Mouse (Mus musculus): Measurements from ENCODE around the gene Psmb11. TPM values are rescaled to one million over a fixed set of nuclear protein-coding genes. Genes with fewer than 3 reads are reported as not detected.
"Not testable (repeated sequence)": the region's sequence is repeated elsewhere in the genome, so short reads cannot be mapped to it uniquely, and the experiment has no call there.

Gene Psmb11
- polyA plus RNA-seq, 1 experiment from 2014 or later = not detected

DNA sequence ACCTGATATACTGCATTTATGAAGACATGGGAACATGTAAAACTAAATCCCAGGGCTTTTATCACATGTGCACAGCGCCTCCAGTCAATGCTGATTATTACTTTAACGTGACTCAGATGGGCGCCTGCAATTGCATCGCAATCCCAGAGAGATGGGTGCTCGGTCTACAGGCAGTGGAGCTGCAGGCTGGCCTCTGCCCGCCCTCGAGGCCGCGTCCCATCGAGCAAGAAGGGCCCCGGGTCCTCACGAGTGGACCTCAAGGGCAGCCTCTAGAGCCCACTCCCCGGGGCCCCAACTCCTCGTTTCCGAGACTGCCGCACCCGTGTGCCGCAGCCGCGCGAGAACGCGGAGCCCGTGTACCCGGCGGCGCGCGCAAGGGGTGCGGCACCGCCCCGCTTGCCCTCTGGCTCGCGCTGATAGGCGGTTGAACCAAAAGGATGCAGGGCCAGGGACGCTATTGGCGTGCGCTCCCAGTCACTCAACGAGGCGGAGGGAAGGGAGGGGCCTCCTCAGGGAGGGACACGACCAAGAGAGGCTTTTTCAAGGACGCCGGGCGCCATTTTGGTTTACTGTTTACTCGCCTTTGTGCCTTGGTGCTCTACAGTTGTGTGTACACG is 18.1 kb upstream of the Psmb11 start:
- peak; percentile 99 for DNase-seq

GRCm38 (mm10) chr14:54603686-54604085 is 17.5 kb upstream of the Psmb11 start:
- no peaks in the 10 kb centered on the region for H3K36me3 ChIP-seq (ENCODE audit: insufficient read depth)
- H3K4me2 ChIP-seq = peak overlapping the region; percentile 66
- peaks cover 10% of the 10 kb centered on the region for H3K4me1 ChIP-seq (ENCODE audit: insufficient read depth)
- no peaks in the 10 kb centered on the region for H3K9me3 ChIP-seq (ENCODE audit: low read depth, low read length)
- 75% methylated on average over 8 of the region's 8 CpGs for WGBS
- H3K9ac ChIP-seq = no peak overlapping the region
- no peaks in the 10 kb centered on the region for H3K27me3 ChIP-seq (ENCODE audit: insufficient read depth, low read length)
- DNase-seq (no peak), ATAC-seq (ENCODE audit: insufficient read depth) (no peak)
- TF ChIP-seq CTCF (IDR thresholded peaks at IDR 0.05; ENCODE audit: low read depth) = no peak
- H3K4me3 ChIP-seq (ENCODE audit: low read depth, low read length) = peak overlapping the region; percentile 66
- H3K27ac ChIP-seq (ENCODE audit: low read depth) = peak overlapping the region; percentile 95

More for the DNA sequence above, 18.1 kb upstream of the Psmb11 start:
- under 1% methylated on average over 46 of the region's 46 CpGs for WGBS
- H3K9ac ChIP-seq = peak overlapping the region; percentile 86
- H3K36me3 ChIP-seq (ENCODE audit: insufficient read depth) = no peaks in the 10 kb centered on the region
- TF ChIP-seq CTCF (IDR thresholded peaks at IDR 0.05; ENCODE audit: low read depth) = no peak
- H3K4me1 ChIP-seq (ENCODE audit: insufficient read depth) = peaks cover 10% of the 10 kb centered on the region
- no peaks in the 10 kb centered on the region for H3K9me3 ChIP-seq (ENCODE audit: low read depth, low read length)
- peak; percentile 99 for ATAC-seq (ENCODE audit: insufficient read depth)
- H3K27ac ChIP-seq (ENCODE audit: low read depth) = peak overlapping the region; percentile 95
- peak overlapping the region; percentile 66 for H3K4me2 ChIP-seq
- peak overlapping the region; percentile 66 for H3K4me3 ChIP-seq (ENCODE audit: low read depth, low read length)
- no peaks in the 10 kb centered on the region for H3K27me3 ChIP-seq (ENCODE audit: insufficient read depth, low read length)

- peak; percentile 90 for DNase-seq
- H3K9ac ChIP-seq = peak within 1 kb of the TSS; percentile 66
- no peaks in the 10 kb centered on the region for H3K9me3 ChIP-seq (ENCODE audit: low read depth, low read length)
- peak within 1 kb of the TSS; percentile 77 for H3K4me2 ChIP-seq
- H3K4me1 ChIP-seq (ENCODE audit: insufficient read depth) = peaks cover 10% of the 10 kb centered on the region
- peak within 1 kb of the TSS; percentile 82 for H3K27ac ChIP-seq (ENCODE audit: low read depth)
- WGBS = under 1% methylated on average over 38 of the region's 39 CpGs
- H3K36me3 ChIP-seq (ENCODE audit: insufficient read depth) = 0 out of 2 replicates have a peak, but pooled peaks cover 3% of the 10 kb centered on the region
- no peak for TF ChIP-seq CTCF (IDR thresholded peaks at IDR 0.05; ENCODE audit: low read depth)
- no peaks in the 10 kb centered on the region for H3K27me3 ChIP-seq (ENCODE audit: insufficient read depth, low read length)
- peak within 1 kb of the TSS; percentile 44 for H3K4me3 ChIP-seq (ENCODE audit: low read depth, low read length)
- peak; percentile 50 for ATAC-seq (ENCODE audit: insufficient read depth)
Observed at GRCm38 (mm10) chr14:54605752-54606321, 15.4 kb upstream of the Psmb11 start, which contains the start of gene 4931414P19Rik. 4931414P19Rik (minus strand) TSS chr14:54605993.

DNA sequence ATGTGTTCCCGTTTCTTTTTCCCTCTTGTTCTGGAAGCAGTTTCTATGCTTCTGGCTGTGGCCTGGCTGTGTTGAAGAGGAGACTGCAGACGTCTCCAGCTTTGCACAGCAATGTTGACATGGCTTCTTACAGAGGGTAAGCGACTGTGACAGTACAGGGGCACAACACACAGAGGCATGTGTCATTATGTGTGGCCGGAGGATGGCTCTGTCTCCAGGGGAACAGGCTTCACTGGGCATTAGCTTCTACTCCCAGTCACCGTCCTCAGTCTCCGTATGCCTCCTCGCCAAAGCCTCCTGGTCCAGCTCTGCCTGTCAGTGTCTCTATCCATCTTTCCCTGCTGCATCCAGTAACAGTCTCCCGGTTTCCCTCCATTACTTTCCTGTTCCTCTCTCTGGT is 14.0 kb upstream of the Psmb11 start:
- 27% methylated on average over 8 of the region's 8 CpGs for WGBS
- Histone ChIP-seq H3K27ac (ENCODE audit: low read depth) (no peak overlapping the region), H3K4me1 (ENCODE audit: insufficient read depth) (peaks cover 10% of the 10 kb centered on the region), H3K9me3 (ENCODE audit: low read depth, low read length) (no peaks in the 10 kb centered on the region), H3K4me2 (no peak overlapping the region), H3K36me3 (ENCODE audit: insufficient read depth) (peaks cover 13% of the 10 kb centered on the region), H3K27me3 (ENCODE audit: insufficient read depth, low read length) (no peaks in the 10 kb centered on the region), H3K4me3 (ENCODE audit: low read depth, low read length) (no peak overlapping the region), H3K9ac (no peak overlapping the region)
- no peak for TF ChIP-seq CTCF (IDR thresholded peaks at IDR 0.05; ENCODE audit: low read depth)
- DNase-seq = no peak
- ATAC-seq (ENCODE audit: insufficient read depth) = no peak

GRCm38 (mm10) chr14:54609245-54609644 is 12.0 kb upstream of the Psmb11 start:
- 60% methylated on average over 4 of the region's 4 CpGs for WGBS

DNA sequence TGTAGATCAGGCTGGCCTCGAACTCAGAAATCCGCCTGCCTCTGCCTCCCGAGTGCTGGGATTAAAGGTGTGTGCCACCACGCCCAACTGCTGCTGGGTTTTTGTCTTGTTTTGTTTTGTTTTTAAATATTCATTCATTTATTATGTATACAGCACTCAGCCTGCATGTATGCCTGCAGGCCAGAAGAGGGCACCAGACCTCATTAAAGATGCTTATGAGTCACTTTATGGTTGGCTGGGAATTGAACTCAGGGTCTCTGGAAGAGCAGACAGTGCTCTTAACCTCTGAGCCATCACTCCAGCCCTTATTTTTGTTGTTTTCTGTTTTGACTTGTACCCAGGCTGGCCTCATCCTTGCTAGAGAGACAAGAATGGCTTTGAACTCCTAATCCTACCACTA is 11.3 kb upstream of the Psmb11 start:
- 82% methylated on average over 4 of the region's 4 CpGs for WGBS
- H3K9ac ChIP-seq = no peak overlapping the region
- no peaks in the 10 kb centered on the region for H3K27me3 ChIP-seq (ENCODE audit: insufficient read depth, low read length)
- DNase-seq = peak; percentile 70
- no peak overlapping the region for H3K27ac ChIP-seq (ENCODE audit: low read depth)
- ATAC-seq (ENCODE audit: insufficient read depth) = no peak
- peaks cover 34% of the 10 kb centered on the region for H3K36me3 ChIP-seq (ENCODE audit: insufficient read depth)
- H3K4me2 ChIP-seq = no peak overlapping the region
- TF ChIP-seq CTCF (IDR thresholded peaks at IDR 0.05; ENCODE audit: low read depth) = peak; percentile 60
- no peaks in the 10 kb centered on the region for H3K4me1 ChIP-seq (ENCODE audit: insufficient read depth)
- no peak overlapping the region for H3K4me3 ChIP-seq (ENCODE audit: low read depth, low read length)
- no peaks in the 10 kb centered on the region for H3K9me3 ChIP-seq (ENCODE audit: low read depth, low read length)

More at GRCm38 (mm10) chr14:54609245-54609644, 12.0 kb upstream of the Psmb11 start:
- H3K4me1 ChIP-seq (ENCODE audit: insufficient read depth) = 0 out of 2 replicates have a peak, but pooled peaks cover 4% of the 10 kb centered on the region
- ATAC-seq (ENCODE audit: insufficient read depth) = no peak
- no peak overlapping the region for H3K27ac ChIP-seq (ENCODE audit: low read depth)
- H3K27me3 ChIP-seq (ENCODE audit: insufficient read depth, low read length) = no peaks in the 10 kb centered on the region
- TF ChIP-seq CTCF (IDR thresholded peaks at IDR 0.05; ENCODE audit: low read depth) = no peak
- H3K9me3 ChIP-seq (ENCODE audit: low read depth, low read length) = no peaks in the 10 kb centered on the region
- H3K4me2 ChIP-seq = no peak overlapping the region
- H3K4me3 ChIP-seq (ENCODE audit: low read depth, low read length) = no peak overlapping the region
- DNase-seq = no peak
- no peak overlapping the region for H3K9ac ChIP-seq
- peaks cover 27% of the 10 kb centered on the region for H3K36me3 ChIP-seq (ENCODE audit: insufficient read depth)

- Histone ChIP-seq H3K27me3 (ENCODE audit: insufficient read depth, low read length) (no peaks in the 10 kb centered on the region), H3K27ac (ENCODE audit: low read depth) (no peak overlapping the region), H3K4me3 (ENCODE audit: low read depth, low read length) (no peak overlapping the region), H3K9me3 (ENCODE audit: low read depth, low read length) (no peaks in the 10 kb centered on the region), H3K4me2 (no peak overlapping the region), H3K4me1 (ENCODE audit: insufficient read depth) (no peaks in the 10 kb centered on the region), H3K36me3 (ENCODE audit: insufficient read depth) (peaks cover 41% of the 10 kb centered on the region), H3K9ac (no peak overlapping the region)
- no peak for DNase-seq
- 77% methylated on average over 6 of the region's 6 CpGs for WGBS
- no peak for ATAC-seq (ENCODE audit: insufficient read depth)
- no peak for TF ChIP-seq CTCF (IDR thresholded peaks at IDR 0.05; ENCODE audit: low read depth)
Observed at GRCm38 (mm10) chr14:54610648-54611047, 10.6 kb upstream of the Psmb11 start.

DNA sequence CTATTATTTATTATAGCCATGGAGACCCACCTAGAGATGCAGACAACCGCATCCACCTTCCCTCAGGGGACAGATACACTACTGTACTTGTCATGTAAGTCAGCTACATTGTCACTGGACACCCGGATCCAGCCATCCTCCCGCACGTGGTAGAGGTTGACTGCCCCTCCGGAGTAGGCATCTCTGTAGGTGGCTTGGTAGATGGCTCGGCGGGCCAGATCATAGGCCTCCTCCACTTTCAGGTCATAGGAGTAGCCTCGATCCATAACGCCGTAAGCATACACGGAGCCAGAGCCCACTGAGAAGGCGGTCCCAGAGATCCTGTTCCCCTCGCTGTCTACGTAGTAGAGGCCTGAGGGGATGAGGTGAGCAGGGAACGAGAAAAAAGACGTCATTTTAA is 7.1 kb upstream of the Psmb11 start:
- not testable (repeated sequence) for ATAC-seq (ENCODE audit: insufficient read depth); H3K27me3 ChIP-seq (ENCODE audit: insufficient read depth, low read length); H3K9me3 ChIP-seq (ENCODE audit: low read depth, low read length); H3K4me3 ChIP-seq (ENCODE audit: low read depth, low read length); H3K9ac ChIP-seq; H3K27ac ChIP-seq (ENCODE audit: low read depth); H3K4me2 ChIP-seq; DNase-seq; H3K4me1 ChIP-seq (ENCODE audit: insufficient read depth)
- WGBS = 90% methylated on average over 14 of the region's 16 CpGs
- peaks cover 47% of the 10 kb centered on the region for H3K36me3 ChIP-seq (ENCODE audit: insufficient read depth)
